Mouse (Mus musculus) testis, postnatal 14 days (tissue): ENCODE results near the gene Mrgprg.

ENCODE experiments used
- DNase-seq: peaks from one replicate; pipeline ENCODE4 v3.0.0; 2021; ENCODE audit warnings: low spot score

Mrgprg gene

GRCm38 (mm10) chr7:143766893-143767292 is at the start of gene Mrgprg:
Gene Mrgprg, minus strand, starts transcription at chr7:143766993.
- no peak for DNase-seq

- DNase-seq: no peak
Observed at GRCm38 (mm10) chr7:143808909-143809308, 42.1 kb upstream of the Mrgprg start.

GRCm38 (mm10) chr7:143805199-143805624 is 38.4 kb upstream of the Mrgprg start:
- peak; percentile 58 for DNase-seq

- DNase-seq: no peak
Observed at GRCm38 (mm10) chr7:143801195-143802065, 34.6 kb upstream of the Mrgprg start.

- no peak for DNase-seq
Observed at GRCm38 (mm10) chr7:143800770-143801169, 34.0 kb upstream of the Mrgprg start.

- no peak for DNase-seq
Observed at GRCm38 (mm10) chr7:143798783-143799182, 32.0 kb upstream of the Mrgprg start.

GRCm38 (mm10) chr7:143793121-143793520 is 26.3 kb upstream of the Mrgprg start:
- no peak for DNase-seq

- DNase-seq: no peak
Observed at GRCm38 (mm10) chr7:143792336-143792985, 25.7 kb upstream of the Mrgprg start.

GRCm38 (mm10) chr7:143783996-143784829 is 17.4 kb upstream of the Mrgprg start, which contains the start of gene Mrgpre:
Gene Mrgpre, minus strand, starts transcription at chr7:143784500.
- peak; percentile 81 for DNase-seq

- no peak for DNase-seq
Observed at GRCm38 (mm10) chr7:143783378-143783995, 16.7 kb upstream of the Mrgprg start.

- DNase-seq: no peak
Observed at GRCm38 (mm10) chr7:143777375-143777774, 10.6 kb upstream of the Mrgprg start.

GRCm38 (mm10) chr7:143776137-143776536 is 9.3 kb upstream of the Mrgprg start:
- no peak for DNase-seq

GRCm38 (mm10) chr7:143769461-143769860 is 2.7 kb upstream of the Mrgprg start:
- no peak for DNase-seq

- no peak for DNase-seq
Observed at GRCm38 (mm10) chr7:143768267-143768666, 1.5 kb upstream of the Mrgprg start.

- no peak for DNase-seq
Observed at GRCm38 (mm10) chr7:143764876-143765530, 1.8 kb downstream of the Mrgprg start.

- DNase-seq: no peak
Observed at GRCm38 (mm10) chr7:143763794-143764193, 3.0 kb downstream of the Mrgprg start.

GRCm38 (mm10) chr7:143758956-143759355 is 7.8 kb downstream of the Mrgprg start:
- DNase-seq: no peak

- no peak for DNase-seq
Observed at GRCm38 (mm10) chr7:143757696-143758095, 9.1 kb downstream of the Mrgprg start.

- DNase-seq: peak; percentile 66
Observed at GRCm38 (mm10) chr7:143757027-143757390, 9.8 kb downstream of the Mrgprg start.

- DNase-seq: no peak
Observed at GRCm38 (mm10) chr7:143756125-143757026, 10.4 kb downstream of the Mrgprg start, which contains the start of gene Osbpl5. Gene Osbpl5, minus strand, starts transcription at chr7:143756985.
